Mouse (Mus musculus): Measurements from ENCODE around the gene Ccdc43.
"Not testable (repeated sequence)": the region's sequence is repeated elsewhere in the genome, so short reads cannot be mapped to it uniquely, and the experiment has no call there.

The Ccdc43 gene

GRCm38 (mm10) chr11:102697338-102698017, at the start of gene Ccdc43:
TSS of gene Ccdc43 (minus strand) at chr11:102697782.
- DNase-seq = peak; percentile 87

DNA sequence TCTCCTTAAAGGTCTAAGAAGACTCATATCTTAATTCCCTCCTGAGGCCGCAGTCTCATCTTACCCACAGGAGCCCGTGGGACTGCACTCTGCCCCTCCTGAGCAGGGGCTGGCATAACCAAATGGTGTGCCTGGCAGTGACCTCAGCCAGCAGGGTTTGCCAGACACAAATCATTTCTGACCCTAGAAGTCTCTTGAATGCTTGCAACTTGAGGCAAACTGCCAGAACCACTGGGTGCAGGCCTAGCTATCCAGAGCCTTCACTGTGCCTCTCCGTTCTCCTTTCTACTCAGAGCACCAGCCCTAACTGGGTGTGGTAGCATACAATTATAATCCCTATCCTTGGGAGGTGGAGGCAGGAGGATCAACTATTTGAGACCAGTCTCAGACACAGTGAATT, 47.2 kb upstream of the Ccdc43 start:
- no peak for DNase-seq

DNA sequence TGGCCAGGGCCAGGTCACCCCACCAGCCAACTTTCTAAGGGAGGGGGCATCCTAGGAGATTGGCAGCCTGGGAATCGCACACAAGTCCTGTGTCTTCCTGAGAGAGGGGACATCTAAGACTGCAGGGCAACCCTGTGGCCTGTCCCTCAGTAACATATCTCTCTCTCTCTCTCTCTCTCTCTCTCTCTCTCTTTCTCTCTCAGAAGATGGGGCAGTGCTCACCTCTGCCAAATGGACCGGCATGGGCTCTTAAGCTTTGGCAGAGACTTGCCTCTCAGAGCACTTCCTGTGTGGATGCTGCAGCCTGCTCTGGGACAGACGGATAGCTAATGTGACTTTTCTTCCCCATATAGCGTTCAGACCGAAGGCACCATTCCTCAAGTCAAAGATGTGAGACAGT, 45.3 kb upstream of the Ccdc43 start:
- DNase-seq = no peak

DNA sequence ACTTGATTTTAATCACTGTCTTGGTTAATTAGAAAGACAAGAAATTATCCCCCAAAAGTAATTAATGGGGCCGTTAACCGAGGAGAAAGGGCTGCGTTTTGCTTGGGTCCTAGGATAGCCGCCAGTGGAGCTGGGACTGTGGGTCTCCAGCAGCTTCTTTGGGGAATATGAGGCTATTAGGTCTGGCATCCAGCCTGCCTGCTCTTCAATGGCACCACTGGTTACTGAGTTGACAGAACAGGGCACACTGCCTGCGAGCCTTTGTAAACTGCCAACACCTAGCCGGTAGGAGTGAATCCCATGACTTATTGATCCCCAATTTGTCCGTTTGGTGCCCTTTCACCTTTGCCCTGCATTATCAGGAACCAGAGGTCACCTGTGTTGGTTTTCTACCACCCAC, 44.5 kb upstream of the Ccdc43 start:
- DNase-seq = no peak

GRCm38 (mm10) chr11:102741129-102741950, 43.8 kb upstream of the Ccdc43 start:
- no peak for DNase-seq

DNA sequence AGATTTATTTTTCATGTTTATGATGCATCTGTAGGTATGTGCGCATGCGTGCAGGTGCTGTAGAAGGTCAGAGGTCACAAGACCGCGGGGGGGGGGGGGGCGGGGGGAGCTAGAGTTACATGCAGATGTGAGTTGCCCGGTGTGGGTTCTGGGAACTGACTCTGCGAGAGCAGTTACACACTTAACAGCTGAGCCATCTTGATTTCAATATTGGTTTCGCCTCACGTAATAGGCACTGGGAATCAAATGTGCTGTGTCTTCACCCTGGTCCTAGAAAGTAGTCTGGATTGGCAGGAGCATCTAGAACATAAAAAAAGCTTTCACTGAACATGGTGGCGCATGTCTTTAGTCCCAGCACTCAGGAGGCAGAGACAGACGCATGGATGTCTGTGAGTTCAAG, 43.1 kb upstream of the Ccdc43 start:
- DNase-seq = no peak

GRCm38 (mm10) chr11:102739278-102739966, 41.8 kb upstream of the Ccdc43 start:
- DNase-seq = peak; percentile 50

DNA sequence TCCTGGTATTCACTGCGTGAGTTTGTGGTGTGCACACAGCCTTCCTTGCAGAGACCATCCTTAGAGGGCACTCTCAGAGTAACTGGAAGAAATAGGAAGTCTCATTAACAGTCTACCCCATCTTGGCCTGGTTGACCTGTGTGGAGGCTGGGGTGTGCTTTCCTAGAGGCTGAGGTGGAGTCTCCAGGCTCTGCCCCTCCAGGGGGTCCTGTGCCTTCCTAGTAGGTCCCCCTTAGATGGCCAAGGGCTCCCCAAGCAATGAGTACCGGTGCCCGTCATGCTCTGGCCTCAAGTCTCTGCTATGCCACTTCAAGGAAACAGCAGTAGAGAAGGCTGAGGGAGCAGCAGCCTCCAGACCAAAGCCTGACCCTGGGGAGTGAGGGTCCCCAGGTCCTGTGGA, 40.5 kb upstream of the Ccdc43 start:
- no peak for DNase-seq

DNA sequence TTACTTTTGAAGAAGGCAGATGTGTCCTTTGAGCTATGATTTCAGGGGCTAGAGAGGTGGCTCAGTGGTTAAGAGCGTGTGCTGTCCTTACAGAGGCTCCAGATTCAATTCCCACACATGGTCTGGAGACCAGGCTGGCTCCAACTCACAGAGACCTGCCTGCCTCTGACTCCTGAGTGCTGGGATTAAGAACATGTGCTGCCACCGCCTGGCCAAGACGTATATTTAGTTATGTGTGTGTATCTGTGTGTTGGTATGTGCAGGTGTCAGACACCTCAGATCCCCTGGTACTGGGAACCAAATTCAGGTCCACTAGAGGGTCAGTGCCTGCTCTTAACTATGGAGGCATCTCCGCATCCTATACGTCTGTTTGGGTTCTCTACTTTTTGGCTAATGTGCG, 37.4 kb upstream of the Ccdc43 start:
- DNase-seq = no peak

GRCm38 (mm10) chr11:102733146-102733545, 35.6 kb upstream of the Ccdc43 start:
- no peak for DNase-seq

DNA sequence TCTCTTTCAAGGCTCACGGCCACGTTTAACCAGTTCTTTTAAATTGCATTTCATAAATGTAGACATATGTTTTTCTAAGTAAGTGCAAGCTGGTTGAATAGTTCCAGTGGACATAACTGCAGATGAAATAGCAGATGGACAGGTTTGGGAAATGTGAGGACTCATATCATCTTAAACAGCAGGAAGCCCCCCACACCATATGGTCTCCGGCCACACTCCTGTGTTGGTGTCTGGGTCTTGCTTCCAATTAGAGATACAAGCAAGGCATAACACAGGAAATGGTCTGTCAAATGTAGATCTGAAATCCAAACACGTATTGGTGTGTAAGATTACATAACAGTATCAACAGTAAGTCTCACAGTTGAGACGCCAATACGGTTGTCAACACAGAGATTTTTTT, 33.8 kb upstream of the Ccdc43 start:
- DNase-seq = no peak

GRCm38 (mm10) chr11:102729835-102730234, 32.3 kb upstream of the Ccdc43 start:
- DNase-seq = no peak

DNA sequence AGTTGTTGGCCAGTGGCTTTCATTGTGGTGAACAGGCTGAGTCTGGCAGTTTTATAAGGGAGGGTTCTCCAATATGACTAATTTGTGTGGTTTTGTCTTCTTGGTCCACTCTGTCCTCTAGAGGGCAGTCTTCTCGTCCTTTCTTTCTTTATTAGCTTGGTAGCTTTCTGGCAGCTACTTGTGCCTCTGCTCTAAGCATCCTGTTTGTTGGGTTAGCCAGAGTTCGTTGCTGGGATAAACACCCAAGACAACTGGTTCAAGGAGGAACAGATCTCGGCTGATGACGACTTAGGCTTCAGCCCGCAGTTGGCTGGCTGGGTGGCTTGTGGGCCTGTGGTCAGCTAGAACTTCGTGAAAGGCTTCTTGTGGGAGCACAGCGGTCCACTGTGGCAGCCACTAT, 31.0 kb upstream of the Ccdc43 start:
- peak; percentile 36 for DNase-seq

GRCm38 (mm10) chr11:102725574-102725973, 28.0 kb upstream of the Ccdc43 start:
- DNase-seq = peak; percentile 8

DNA sequence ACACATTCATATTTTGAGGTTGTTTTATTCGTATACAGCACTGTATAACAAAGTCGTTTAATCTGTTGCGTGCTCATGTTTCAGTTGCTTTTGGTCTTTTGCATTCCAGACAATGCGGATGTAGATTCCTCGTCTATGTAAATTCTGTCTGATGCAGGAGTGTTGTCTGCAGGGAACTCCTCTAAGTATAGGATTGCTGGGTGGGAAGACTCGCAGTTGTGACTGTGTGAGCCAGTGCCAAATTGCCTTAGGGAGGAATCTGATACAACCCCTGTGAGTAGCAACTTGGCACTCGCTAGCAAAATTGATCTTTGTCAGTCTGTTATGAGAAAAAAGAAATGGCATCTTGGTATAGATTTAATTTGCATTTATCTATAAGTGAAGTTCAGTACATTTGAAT, 18.6 kb upstream of the Ccdc43 start:
- no peak for DNase-seq

- not testable (repeated sequence) for DNase-seq
These were observed 17.0 kb upstream of the Ccdc43 start for GRCm38 (mm10) chr11:102714578-102714977.

DNA sequence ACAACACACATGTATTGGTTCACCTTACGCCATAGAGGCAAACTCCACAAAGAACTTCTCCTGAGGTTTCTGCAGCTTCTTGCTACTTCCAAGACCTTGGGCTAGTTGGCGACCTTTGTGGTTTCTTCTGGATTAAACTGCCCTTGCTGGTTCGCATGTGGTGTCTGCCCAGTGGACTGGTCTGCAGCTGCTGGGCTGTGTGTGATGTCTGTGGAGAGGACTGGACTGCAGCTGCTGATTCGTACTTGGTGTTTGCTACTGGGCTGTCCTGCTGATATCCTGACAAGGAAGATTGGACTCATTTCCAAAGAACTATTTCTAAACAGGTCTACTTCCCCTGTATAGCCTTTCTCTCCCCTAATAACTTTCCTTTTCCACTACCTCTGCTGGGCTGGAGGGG, 14.8 kb upstream of the Ccdc43 start:
- no peak for DNase-seq

GRCm38 (mm10) chr11:102702206-102702605, 4.6 kb upstream of the Ccdc43 start:
- not testable (repeated sequence) for DNase-seq

DNA sequence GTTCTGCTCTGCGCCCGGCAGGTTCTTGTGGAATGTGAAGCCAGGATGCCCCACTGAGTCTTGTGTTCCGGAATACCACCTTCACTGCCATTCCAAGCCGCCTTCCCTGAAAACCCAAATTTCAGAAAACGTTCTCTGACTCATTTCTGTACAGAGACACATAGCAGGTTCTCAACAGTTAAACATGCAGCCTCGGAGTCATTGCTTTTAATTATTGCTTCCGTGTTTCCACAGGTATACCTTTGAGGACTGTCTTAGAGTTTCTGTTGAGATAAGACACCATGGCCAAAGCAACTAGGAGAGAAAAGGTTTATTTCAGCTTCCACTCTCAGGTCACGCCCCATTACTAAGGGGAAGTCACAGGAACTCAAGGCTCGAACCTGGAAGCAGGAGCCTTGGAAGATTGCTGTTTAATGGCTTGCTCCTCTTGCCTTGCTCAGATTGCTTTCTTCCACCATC, 465 bp upstream of the Ccdc43 start:
- DNase-seq = no peak

DNA sequence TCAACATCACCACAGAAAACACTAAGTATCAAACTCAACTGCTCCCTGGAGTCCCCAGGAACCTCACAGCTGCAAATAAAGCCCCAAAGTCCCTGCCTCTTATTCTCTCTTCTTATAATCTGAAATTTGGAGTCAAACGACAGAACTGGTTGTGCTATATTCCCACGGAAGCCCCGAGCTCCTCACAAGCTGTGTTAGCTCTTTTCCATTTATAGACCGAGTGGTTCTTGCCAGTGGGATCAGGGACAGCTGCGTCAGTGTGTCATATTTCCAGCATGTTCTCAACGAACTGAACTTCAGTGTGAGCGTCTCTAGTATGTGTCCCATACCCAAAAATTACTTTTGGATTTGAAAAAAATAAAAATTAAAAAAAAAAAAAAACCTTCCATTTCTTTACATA, 2.3 kb downstream of the Ccdc43 start:
- no peak for DNase-seq

DNA sequence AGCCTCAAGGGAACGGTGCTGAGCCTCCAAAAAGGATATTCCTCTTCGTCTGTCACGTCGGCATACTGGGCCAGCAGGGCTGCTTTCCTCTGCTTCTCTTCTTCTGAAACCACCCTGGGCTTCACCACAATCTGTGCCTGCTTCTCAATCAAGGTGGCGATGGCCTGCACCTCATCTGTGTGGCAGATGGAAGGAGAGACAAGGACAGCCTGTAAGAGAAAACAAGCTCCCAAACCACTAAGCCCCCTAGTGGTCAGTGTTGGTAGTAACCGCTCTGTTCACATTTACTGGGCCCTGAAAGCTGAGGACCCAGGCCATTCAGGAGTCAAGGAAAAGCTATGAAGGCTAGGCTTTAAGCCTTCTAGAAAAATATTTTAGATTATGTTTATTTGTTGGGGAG, 7.4 kb downstream of the Ccdc43 start:
- peak; percentile 77 for DNase-seq

DNA sequence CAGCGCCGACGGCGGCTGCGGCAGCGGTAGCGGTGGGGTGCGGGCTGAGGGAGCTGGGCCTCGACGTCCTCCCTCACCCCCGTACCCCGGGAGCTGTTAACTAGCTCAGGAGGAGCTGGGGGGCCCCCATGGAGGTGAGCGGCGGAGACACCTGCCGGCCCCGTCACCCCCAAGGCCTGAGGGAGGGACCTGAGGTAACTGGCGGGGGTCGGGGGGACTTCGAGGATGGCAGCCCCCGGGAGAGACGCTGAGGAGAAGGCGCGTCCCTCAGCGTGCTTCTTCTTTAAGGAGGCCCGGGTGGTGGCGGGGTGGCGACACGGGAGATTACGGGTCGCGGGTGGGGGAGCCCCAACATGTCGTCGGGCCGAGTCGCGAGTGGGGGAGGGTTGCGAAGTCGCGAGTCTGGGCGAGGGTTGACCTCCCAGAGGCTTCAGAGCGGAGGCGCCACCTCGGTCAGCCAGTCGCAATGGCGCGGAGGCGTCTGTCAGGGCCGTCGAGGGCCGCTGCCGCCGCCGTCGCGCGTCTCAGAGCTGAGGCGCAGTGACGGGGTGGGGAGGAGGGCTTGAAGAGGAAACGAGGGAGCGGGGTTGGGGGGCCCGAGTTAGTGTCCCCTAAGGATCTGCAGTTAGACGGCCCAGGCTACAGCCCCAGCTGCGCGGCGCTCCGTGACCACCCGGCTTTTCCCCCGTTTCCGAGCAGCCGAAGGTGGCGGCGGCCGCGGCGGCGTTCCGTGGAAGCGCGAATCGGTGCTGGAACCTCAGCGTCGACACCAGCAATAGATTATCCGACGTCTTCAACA, 31.7 kb downstream of the Ccdc43 start:
- no peak for DNase-seq

DNA sequence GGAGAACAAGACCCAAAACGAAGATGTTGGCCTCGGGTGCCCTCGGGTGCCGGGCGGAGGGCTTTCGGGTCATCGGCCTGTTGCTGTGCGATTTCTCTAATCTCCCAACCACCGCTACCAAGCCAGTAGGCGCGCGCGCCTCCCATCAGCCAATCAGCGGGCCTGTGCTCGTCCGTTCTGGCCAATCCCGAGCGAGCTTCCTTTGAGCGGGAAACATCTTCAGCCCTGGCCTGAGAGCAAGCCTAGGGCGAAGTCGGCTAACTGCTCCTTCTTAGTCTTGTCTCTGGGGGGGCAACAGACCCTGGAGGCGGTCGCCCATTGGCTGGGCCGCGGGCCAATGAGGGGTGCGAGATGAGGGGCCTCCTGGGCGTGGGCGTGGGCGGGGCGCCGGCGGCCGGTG, 32.4 kb downstream of the Ccdc43 start:
- no peak for DNase-seq
